Mouse (Mus musculus): ENCODE measurements around the gene Cacnb4. TPM values are rescaled to one million over a fixed set of nuclear protein-coding genes. Genes with fewer than 3 reads are reported as not detected.

Gene Cacnb4
- total RNA-seq, 2 experiments from 2014 or later, result 0.09 TPM; not detected in 1

- 0 out of 2 replicates have a peak, but pooled peaks have one; percentile 37 for ATAC-seq (replicated peaks; ENCODE audit: low FRiP score, low TSS enrichment, poor library complexity, severe bottlenecking)
Measured at GRCm38 (mm10) chr2:52406480-52406879, 270.2 kb downstream of the Cacnb4 start.

- ATAC-seq (replicated peaks; ENCODE audit: low FRiP score, low TSS enrichment, poor library complexity, severe bottlenecking), result no peak
Measured at GRCm38 (mm10) chr2:52405238-52405637, 271.4 kb downstream of the Cacnb4 start.

GRCm38 (mm10) chr2:52394529-52394928, 282.1 kb downstream of the Cacnb4 start:
- 0 out of 2 replicates have a peak, but pooled peaks have one; percentile 55 for ATAC-seq (replicated peaks; ENCODE audit: low FRiP score, low TSS enrichment, poor library complexity, severe bottlenecking)

GRCm38 (mm10) chr2:52390415-52390975, 286.1 kb downstream of the Cacnb4 start:
- no peak for ATAC-seq (replicated peaks; ENCODE audit: low FRiP score, low TSS enrichment, poor library complexity, severe bottlenecking)

GRCm38 (mm10) chr2:52389975-52390374, 286.7 kb downstream of the Cacnb4 start:
- no peak for ATAC-seq (replicated peaks; ENCODE audit: low FRiP score, low TSS enrichment, poor library complexity, severe bottlenecking)

- no peak for ATAC-seq (replicated peaks; ENCODE audit: low FRiP score, low TSS enrichment, poor library complexity, severe bottlenecking)
Measured at GRCm38 (mm10) chr2:52386451-52386850, 290.2 kb downstream of the Cacnb4 start.

GRCm38 (mm10) chr2:52386037-52386436, 290.6 kb downstream of the Cacnb4 start:
- ATAC-seq (replicated peaks; ENCODE audit: low FRiP score, low TSS enrichment, poor library complexity, severe bottlenecking), result no peak

GRCm38 (mm10) chr2:52378848-52379261, 297.8 kb downstream of the Cacnb4 start:
- peak; percentile 86 for ATAC-seq (replicated peaks; ENCODE audit: low FRiP score, low TSS enrichment, poor library complexity, severe bottlenecking)

- ATAC-seq (replicated peaks; ENCODE audit: low FRiP score, low TSS enrichment, poor library complexity, severe bottlenecking), result peak; percentile 96
Measured at GRCm38 (mm10) chr2:52378448-52378804, 298.2 kb downstream of the Cacnb4 start, which contains the start of gene Neb. Gene Neb (minus strand): TSS chr2:52378474.

Other genes with a start within 250 kb of the Cacnb4 start
- 9.7 and 11.5 TPM in 2 replicates for gene Stam2, start 65.5 kb upstream of the Cacnb4 start, total RNA-seq (2014; fragmentation: Nextera tagmentation)
- gene Stam2, start 65.5 kb upstream of the Cacnb4 start, total RNA-seq (2017), result 13.1 and 19.5 TPM in 2 replicates
- gene Fmnl2, start 181.0 kb upstream of the Cacnb4 start, total RNA-seq (2014; fragmentation: Nextera tagmentation), result 0.35 TPM in 1 of 2 replicates, not detected in the other
- 0.70 and 0.76 TPM in 2 replicates for gene Fmnl2, start 181.0 kb upstream of the Cacnb4 start, total RNA-seq (2017)